Mouse (Mus musculus) brain, embryonic 14.5 days (tissue): Measurements from ENCODE around the gene Gm5460. TPM values are rescaled to one million over a fixed set of nuclear protein-coding genes. Genes with fewer than 3 reads are reported as not detected.

Experiments used
- DNase-seq: peaks from one replicate; pipeline ENCODE4 v3.0.0-alpha.2; 2011; ENCODE audit warnings: low read depth
- CTCF ChIP-seq: fragments of 200-500 bp; IDR thresholded peaks from 2 replicates; pipeline ENCODE4 v1.5.1; 2012; ENCODE audit warnings: inconsistent platforms, mild to moderate bottlenecking, moderate library complexity, borderline replicate concordance; ENCODE audit not compliant: insufficient read depth, insufficient read length; ENCODE audit errors: extremely low read depth
- POLR2A ChIP-seq: fragments of 200-500 bp; IDR thresholded peaks from 2 replicates; pipeline ENCODE4 v1.6.1; 2012; ENCODE audit warnings: mild to moderate bottlenecking, inconsistent platforms, borderline replicate concordance; ENCODE audit not compliant: poor library complexity, insufficient read depth, insufficient read length, severe bottlenecking; ENCODE audit errors: extremely low read depth
- polyA plus RNA-seq: library from polyadenylated mRNA; depleted of rRNA; stranded (reverse); fragments of >200 nt; gene quantifications from 2 replicates; pipeline ENCODE4 v1.2.3, GENCODE M21; 2012; rRNA removed

Gene Gm5460
- polyA plus RNA-seq: not detected in 2 replicates

- DNase-seq: no peak
- no peak for TF ChIP-seq POLR2A
- TF ChIP-seq CTCF: no peak
Measured at GRCm38 (mm10) chr14:34016381-34016780, at the start of gene Gm5460. Gene Gm5460, plus strand, starts transcription at chr14:34016758.

DNA sequence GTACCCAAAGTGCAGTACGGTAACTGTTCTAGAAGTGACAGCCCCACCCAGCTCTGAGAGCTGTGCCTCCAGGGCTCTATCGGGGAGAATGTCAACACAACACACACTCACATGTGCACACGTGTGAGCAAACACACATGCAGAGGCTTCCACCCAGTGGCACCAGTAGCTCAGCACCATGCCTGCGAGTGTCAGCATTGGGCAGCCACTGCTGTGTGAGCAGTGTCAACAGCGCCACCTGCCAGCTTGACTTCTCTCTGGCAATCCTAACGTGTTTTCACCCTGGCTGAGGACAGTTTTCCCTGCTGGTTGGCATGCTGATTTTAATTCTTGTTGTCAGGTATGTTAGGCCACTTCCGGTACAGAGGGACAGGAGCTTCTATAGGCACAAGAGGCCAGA, 43.9 kb upstream of the Gm5460 start:
- peak; percentile 51 for TF ChIP-seq CTCF
- no peak for TF ChIP-seq POLR2A
- DNase-seq: peak; percentile 47

GRCm38 (mm10) chr14:33974752-33975151, 41.8 kb upstream of the Gm5460 start:
- TF ChIP-seq POLR2A (no peak), CTCF (no peak)
- no peak for DNase-seq

DNA sequence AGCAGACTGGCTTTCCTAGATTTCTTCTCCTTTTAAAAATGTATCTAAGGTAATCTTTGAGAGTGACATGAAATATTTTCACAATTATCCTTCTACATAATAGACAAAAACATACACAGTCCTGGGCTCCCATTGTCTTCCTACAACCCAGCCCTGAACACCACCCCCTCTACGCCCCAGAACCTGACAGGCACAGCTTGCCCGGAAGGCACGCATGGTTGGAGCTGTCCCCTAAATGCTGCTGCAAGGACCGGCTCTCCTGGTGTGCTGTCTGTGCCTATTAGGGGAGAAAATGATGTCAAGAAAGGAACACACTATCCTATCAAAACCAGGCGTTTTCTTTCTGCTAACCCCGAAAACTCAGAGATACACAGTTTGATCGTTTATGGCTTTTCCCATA, 38.8 kb upstream of the Gm5460 start:
- DNase-seq: peak; percentile 32
- no peak for TF ChIP-seq CTCF
- TF ChIP-seq POLR2A: no peak

DNA sequence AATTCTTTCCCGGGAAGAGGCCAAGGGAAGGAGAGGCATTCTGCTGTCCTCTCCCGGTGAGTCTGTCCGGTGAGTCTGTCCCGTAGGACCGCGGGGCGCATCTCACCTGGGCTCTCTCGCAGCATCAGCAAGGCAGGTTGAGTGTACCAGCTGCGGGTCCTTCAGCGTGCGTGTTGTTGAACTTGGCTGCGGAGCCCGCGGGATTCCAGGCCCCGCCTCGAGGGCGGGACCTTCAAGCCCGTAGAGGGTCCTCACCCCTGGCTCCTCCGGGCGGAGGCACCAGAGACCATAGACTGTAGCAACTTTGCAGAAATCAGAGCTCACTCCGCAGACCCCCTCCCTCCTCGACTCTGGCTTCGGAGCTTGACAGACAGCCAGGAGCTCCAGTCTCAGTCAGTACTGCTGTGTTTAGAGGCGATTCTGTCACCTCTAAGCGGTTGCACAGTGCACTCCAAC, 37.9 kb upstream of the Gm5460 start, which contains the start of gene Zfp488:
Zfp488 (minus strand) TSS at position 161 of the 456 bp plus-strand sequence.
- peak; percentile 55 for DNase-seq
- TF ChIP-seq CTCF (no peak), POLR2A (no peak)

DNA sequence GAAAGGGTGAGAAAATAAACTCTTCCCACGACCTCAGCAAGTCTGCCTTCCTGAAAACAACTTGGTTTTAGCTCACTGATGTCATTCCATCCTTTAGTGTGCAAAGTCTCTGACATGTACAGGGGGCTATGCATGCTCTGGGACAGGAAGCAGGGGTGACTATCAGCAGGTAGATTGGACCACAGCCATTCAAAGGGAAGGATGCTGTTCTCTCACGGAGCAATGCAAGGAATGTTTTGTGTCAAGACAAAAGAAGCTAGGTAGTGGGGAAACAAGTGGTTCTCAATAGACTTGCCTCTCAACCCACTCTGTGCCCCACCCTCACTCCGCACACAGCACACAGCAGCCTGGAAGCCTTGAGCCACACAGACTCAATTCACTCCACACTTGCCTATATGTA, 27.4 kb upstream of the Gm5460 start:
- DNase-seq: no peak
- TF ChIP-seq CTCF (no peak), POLR2A (no peak)

- no peak for TF ChIP-seq CTCF
- TF ChIP-seq POLR2A: no peak
- no peak for DNase-seq
Measured at GRCm38 (mm10) chr14:33991971-33992370, 24.6 kb upstream of the Gm5460 start.

- DNase-seq: no peak
- TF ChIP-seq POLR2A: no peak
- no peak for TF ChIP-seq CTCF
Measured at GRCm38 (mm10) chr14:33993051-33993450, 23.5 kb upstream of the Gm5460 start.

GRCm38 (mm10) chr14:33993521-33994289, 22.9 kb upstream of the Gm5460 start:
- TF ChIP-seq POLR2A (no peak), CTCF (no peak)
- no peak for DNase-seq

DNA sequence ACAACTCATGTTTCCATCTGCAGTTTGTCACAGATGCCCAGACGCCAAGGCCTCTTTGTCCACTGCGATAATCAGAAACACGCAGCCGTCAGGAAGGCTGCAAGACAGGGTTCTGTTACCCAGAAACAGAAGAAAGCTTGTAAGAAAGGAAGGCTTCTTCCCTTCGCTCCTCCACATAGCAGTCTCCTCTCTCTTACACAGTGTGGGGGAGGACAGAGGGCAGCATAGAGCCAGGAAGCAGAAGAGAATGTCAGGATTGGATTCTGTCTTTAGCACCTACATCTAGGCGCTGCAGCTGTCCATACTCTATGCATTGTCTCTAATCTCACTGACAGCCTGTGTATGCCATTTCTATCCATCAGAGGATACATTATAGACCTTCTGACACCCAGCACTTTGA, 19.1 kb upstream of the Gm5460 start:
- TF ChIP-seq CTCF: no peak
- TF ChIP-seq POLR2A: no peak
- peak; percentile 22 for DNase-seq

GRCm38 (mm10) chr14:34000076-34000475, 16.5 kb upstream of the Gm5460 start:
- no peak for DNase-seq
- TF ChIP-seq POLR2A (no peak), CTCF (no peak)

- no peak for DNase-seq
- no peak for TF ChIP-seq POLR2A
- no peak for TF ChIP-seq CTCF
Measured at GRCm38 (mm10) chr14:34001445-34001844, 15.1 kb upstream of the Gm5460 start.
